17 mouse cellular contexts compared by ENCODE assay signal in genomic region chr16:32264225-32264624, GRCm38 (mm10). TPM values are rescaled to one million over a fixed set of nuclear protein-coding genes. Genes with fewer than 3 reads are reported as not detected.
DNase-seq lines count a peak whose midpoint lies in the region; ATAC-seq and TF ChIP-seq lines count a peak whose summit lies in the region.
"Not testable (repeated sequence)": the region's sequence is repeated elsewhere in the genome, so short reads cannot be mapped to it uniquely, and the experiment has no call there.
"Had no signal": no experiment of that assay in that cellular context is flagged by ENCODE, and none has a peak within 500 bp of the region (broad histone marks: within the 10 kb centered on the region; RNA-seq: fewer than 3 reads in every experiment).

No protein-coding gene starts in this region.

- H3K27ac ChIP-seq in hindbrain, postnatal 0 days; layer of hippocampus, adult 2 months; lung, postnatal 0 days (ENCODE audit: low read length); spleen, adult 2 months (ENCODE audit: insufficient read depth, low read length): not testable (repeated sequence)

- ATAC-seq in hindbrain, postnatal 0 days; lung, postnatal 0 days: not testable (repeated sequence)

- not testable (repeated sequence) for H3K9me3 ChIP-seq in hindbrain, postnatal 0 days (ENCODE audit: low read length); lung, postnatal 0 days (ENCODE audit: low read length)

- H3K4me1 ChIP-seq in hindbrain, postnatal 0 days (ENCODE audit: insufficient read depth, low read length); lung, postnatal 0 days (ENCODE audit: insufficient read depth, low read depth, low read length); spleen, adult 2 months (ENCODE audit: control insufficient read depth, insufficient read depth, insufficient read length): not testable (repeated sequence)

- not testable (repeated sequence) for TF ChIP-seq EP300 in lung, postnatal 0 days (IDR thresholded peaks at IDR 0.05)

- H3K9ac ChIP-seq in hindbrain, postnatal 0 days (replicated peaks; ENCODE audit: low read length); lung, postnatal 0 days (replicated peaks; ENCODE audit: low read depth): not testable (repeated sequence)

- not testable (repeated sequence) for H3K4me3 ChIP-seq in hindbrain, postnatal 0 days (ENCODE audit: low read length); layer of hippocampus, adult 2 months; lung, postnatal 0 days (ENCODE audit: low read depth, low read length); spleen, adult 2 months (ENCODE audit: extremely low read depth, insufficient read depth, insufficient read length)

- 0 out of 2 replicates have a peak, but pooled peaks have one; percentile 19 for TF ChIP-seq CTCF in hindbrain, postnatal 0 days (IDR thresholded peaks at IDR 0.05; ENCODE audit: low read depth)
- peak; percentile 74 for TF ChIP-seq CTCF in layer of hippocampus, adult 2 months (conservative IDR thresholded peaks at IDR 0.05)
- TF ChIP-seq CTCF in lung, postnatal 0 days (IDR thresholded peaks at IDR 0.05) = peak; percentile 53
- not testable (repeated sequence) for TF ChIP-seq CTCF in spleen, adult 2 months (IDR thresholded peaks at IDR 0.05; ENCODE audit: extremely low read depth, insufficient read depth, insufficient read length, insufficient replicate concordance)

- DNase-seq in CD8-positive naive resting alpha-beta T cell, adult 2 months (ENCODE audit: low read depth in 2 of 2, low spot score in 2 of 2) = peak; percentile 15 to 30
- peak; percentile 53 for DNase-seq in adipocyte (ENCODE audit: low spot score)
- DNase-seq in embryo, embryonic 11 days = peak; percentile 23
- DNase-seq in hindbrain, postnatal 0 days (ENCODE audit: low spot score); layer of hippocampus, adult 2 months (ENCODE audit: low spot score in 2 of 2); lung, postnatal 0 days (ENCODE audit: low spot score): not testable (repeated sequence)
- peak; percentile 28 to 35 for DNase-seq in spleen, adult 2 months (ENCODE audit: low read depth in 1 of 2, low spot score in 2 of 2)
- DNase-seq in urinary bladder, postnatal 14 days (ENCODE audit: low spot score) = peak; percentile 10

- WGBS in hindbrain, postnatal 0 days = 86% methylated on average over 2 of the region's 2 CpGs
- 88% methylated on average over 2 of the region's 2 CpGs for WGBS in lung, postnatal 0 days
- WGBS in spleen, adult 2 months = 86% methylated on average over 2 of the region's 2 CpGs

- not testable (repeated sequence) for H3K36me3 ChIP-seq in hindbrain, postnatal 0 days (ENCODE audit: insufficient read depth, low read length); lung, postnatal 0 days (ENCODE audit: insufficient read depth, low read length); spleen, adult 2 months (ENCODE audit: control insufficient read depth, insufficient read depth, low read length)

- not testable (repeated sequence) for H3K4me2 ChIP-seq in hindbrain, postnatal 0 days (ENCODE audit: low read depth, low read length); lung, postnatal 0 days (replicated peaks; ENCODE audit: low read depth, low read length)

- not testable (repeated sequence) for TF ChIP-seq POLR2A in spleen, adult 2 months (IDR thresholded peaks at IDR 0.05; ENCODE audit: low read depth, low read length)

- H3K27me3 ChIP-seq in hindbrain, postnatal 0 days (ENCODE audit: insufficient read depth, low read length); lung, postnatal 0 days (replicated peaks; ENCODE audit: insufficient read depth, low read length); spleen, adult 2 months (ENCODE audit: control insufficient read depth, insufficient read depth, low read length): not testable (repeated sequence)

RNA-seq across cellular contexts. Expression of gene Smco1, which starts 7.0 kb away (rescaled TPM):
- not detected in 2 replicates for total RNA-seq in hindbrain, postnatal 0 days (2014; rRNA removed)
- polyA plus RNA-seq in hindbrain, postnatal 0 days (2015; fragmentation: Nextera tagmentation; extraction: Ambion mirVana) = 0.10 TPM in 1 of 2 replicates, not detected in the other
- total RNA-seq in layer of hippocampus, adult 2 months (2021) = not detected
- polyA plus RNA-seq in lung, postnatal 0 days (2015; fragmentation: Nextera tagmentation; extraction: Ambion mirVana) = 0.10 TPM in 1 of 2 replicates, not detected in the other
- polyA plus RNA-seq in spleen, adult 2 months (2012; rRNA removed) = not detected in 2 replicates
- total RNA-seq: G1E; left cerebral cortex, postnatal 10 days; megakaryocyte progenitor cell, adult 5-6 weeks had no signal
- polyA plus RNA-seq: embryonic facial prominence, embryonic 12.5 days; G1E; gonadal fat pad, adult 2 months; liver, embryonic 11.5 days; midbrain, embryonic 16.5 days; neural tube, embryonic 15.5 days; small intestine, adult 2 months had no signal

RNA-seq across cellular contexts. Expression of gene Rnf168, which starts 13.0 kb away (rescaled TPM):
- total RNA-seq in hindbrain, postnatal 0 days (2014; rRNA removed) = 42.5 and 55.3 TPM in 2 replicates
- polyA plus RNA-seq in hindbrain, postnatal 0 days (2015; fragmentation: Nextera tagmentation; extraction: Ambion mirVana) = 26.0 and 29.6 TPM in 2 replicates
- total RNA-seq in layer of hippocampus, adult 2 months (2021) = 10 to 100 TPM; 26.5 to 27.1 TPM
- polyA plus RNA-seq in lung, postnatal 0 days (2015; fragmentation: Nextera tagmentation; extraction: Ambion mirVana) = 16.5 and 18.6 TPM in 2 replicates
- polyA plus RNA-seq in spleen, adult 2 months (2012; rRNA removed) = 5.6 and 7.1 TPM in 2 replicates

RNA-seq across cellular contexts. Expression of gene Wdr53, which starts 17.2 kb away (rescaled TPM):
- total RNA-seq in hindbrain, postnatal 0 days (2014; rRNA removed) = 5.4 and 11.3 TPM in 2 replicates
- polyA plus RNA-seq in hindbrain, postnatal 0 days (2015; fragmentation: Nextera tagmentation; extraction: Ambion mirVana) = 13.5 and 14.1 TPM in 2 replicates
- total RNA-seq in layer of hippocampus, adult 2 months (2021) = 10 to 100 TPM; 11.8 to 13.0 TPM
- 15.3 and 16.1 TPM in 2 replicates for polyA plus RNA-seq in lung, postnatal 0 days (2015; fragmentation: Nextera tagmentation; extraction: Ambion mirVana)
- 2.3 TPM in 2 replicates for polyA plus RNA-seq in spleen, adult 2 months (2012; rRNA removed)

RNA-seq across cellular contexts. Expression of gene Fbxo45, which starts 17.3 kb away (rescaled TPM):
- 29.1 and 30.6 TPM in 2 replicates for total RNA-seq in hindbrain, postnatal 0 days (2014; rRNA removed)
- polyA plus RNA-seq in hindbrain, postnatal 0 days (2015; fragmentation: Nextera tagmentation; extraction: Ambion mirVana) = 16.0 and 16.3 TPM in 2 replicates
- 10 to 100 TPM; 46.4 to 47.8 TPM for total RNA-seq in layer of hippocampus, adult 2 months (2021)
- 7.9 and 9.2 TPM in 2 replicates for polyA plus RNA-seq in lung, postnatal 0 days (2015; fragmentation: Nextera tagmentation; extraction: Ambion mirVana)
- polyA plus RNA-seq in spleen, adult 2 months (2012; rRNA removed) = 2.8 and 3.1 TPM in 2 replicates
